Mouse (Mus musculus) adrenal gland, adult (tissue): ENCODE data around the gene Becn1.
A peak's percentile ranks its signal among the peaks of the same experiment; 100 is the strongest.

Source experiments
- DNase-seq, 2 experiments: peaks; one replicate each; pipeline ENCODE4 v3.0.0; 2022 to 2023; ENCODE audit warnings: low spot score in 1 of 2; ENCODE audit not compliant: inconsistent age in 2 of 2

The Becn1 gene

GRCm38 (mm10) chr11:101272446-101272845, 29.6 kb downstream of the Becn1 start:
- DNase-seq, result no peak

- no peak for DNase-seq
Observed at GRCm38 (mm10) chr11:101269577-101270116, 32.4 kb downstream of the Becn1 start.

GRCm38 (mm10) chr11:101265906-101266305, 36.2 kb downstream of the Becn1 start:
- DNase-seq, result no peak

- no peak for DNase-seq
Observed at GRCm38 (mm10) chr11:101264954-101265471, 37.1 kb downstream of the Becn1 start.

GRCm38 (mm10) chr11:101263989-101264280, 38.2 kb downstream of the Becn1 start:
- DNase-seq, result no peak

GRCm38 (mm10) chr11:101263138-101263988, 38.7 kb downstream of the Becn1 start:
- peak in 1 of 2 experiments; percentile 70 for DNase-seq

- no peak for DNase-seq
Observed at GRCm38 (mm10) chr11:101262272-101262967, 39.7 kb downstream of the Becn1 start.

- DNase-seq, result no peak
Observed at GRCm38 (mm10) chr11:101260826-101261380, 41.2 kb downstream of the Becn1 start.

- DNase-seq, result peak; percentile 68 to 84
Observed at GRCm38 (mm10) chr11:101259948-101260825, 41.9 kb downstream of the Becn1 start, which contains the start of gene Wnk4. Gene Wnk4, plus strand, starts transcription at chr11:101260567.

GRCm38 (mm10) chr11:101259261-101259712, 42.8 kb downstream of the Becn1 start:
- no peak for DNase-seq

GRCm38 (mm10) chr11:101255826-101256775, 46.0 kb downstream of the Becn1 start:
- no peak for DNase-seq

GRCm38 (mm10) chr11:101253613-101254389, 48.3 kb downstream of the Becn1 start, which contains the start of gene Vps25:
Gene Vps25, plus strand, starts transcription at chr11:101253707.
- DNase-seq, result peak; percentile 87 to 96

- DNase-seq, result peak in 1 of 2 experiments; percentile 64
Observed at GRCm38 (mm10) chr11:101252941-101253340, 49.1 kb downstream of the Becn1 start.

- DNase-seq, result no peak
Observed at GRCm38 (mm10) chr11:101251031-101251430, 51.1 kb downstream of the Becn1 start.

GRCm38 (mm10) chr11:101248258-101248994, 53.7 kb downstream of the Becn1 start:
- peak; percentile 63 to 85 for DNase-seq

- no peak for DNase-seq
Observed at GRCm38 (mm10) chr11:101247521-101248030, 54.5 kb downstream of the Becn1 start.

GRCm38 (mm10) chr11:101246702-101247012, 55.4 kb downstream of the Becn1 start:
- DNase-seq, result no peak
